Mouse (Mus musculus): ENCODE measurements around the gene Fcgrt.

GRCm38 (mm10) chr7:45149545-45149944, 45.9 kb upstream of the Fcgrt start:
- TF ChIP-seq CTCF (conservative IDR thresholded peaks at IDR 0.05; ENCODE audit: low read length): no peak
- TF ChIP-seq NANOG (IDR thresholded peaks at IDR 0.05; ENCODE audit: borderline replicate concordance, low read length): no peak

All from E14TG2a.4 (cell line).